Mouse (Mus musculus) testis, adult 2 months (tissue): ENCODE measurements around the gene Vav2. TPM values are rescaled to one million over a fixed set of nuclear protein-coding genes. Genes with fewer than 3 reads are reported as not detected.
A peak's percentile ranks its signal among the peaks of the same experiment; 100 is the strongest.

Experiments used
- H3K27ac ChIP-seq: fragments of 200-500 bp; 2 replicates; pipeline ENCODE4 v1.5.1; 2012; ENCODE audit warnings: low read depth, low read length; ENCODE audit not compliant: control insufficient read depth, insufficient read depth
- H3K27me3 ChIP-seq: fragments of 200-500 bp; 2 replicates; pipeline ENCODE4 v1.6.1; 2012; ENCODE audit warnings: mild to moderate bottlenecking, low read length, moderate library complexity; ENCODE audit not compliant: control insufficient read depth, insufficient read depth
- H3K36me3 ChIP-seq: fragments of 200-500 bp; 2 replicates; pipeline ENCODE4 v1.6.1; 2012; ENCODE audit warnings: mild to moderate bottlenecking, low read length; ENCODE audit not compliant: control insufficient read depth, insufficient read depth
- H3K4me1 ChIP-seq: fragments of 200-500 bp; 2 replicates; pipeline ENCODE4 v1.6.1; 2012; ENCODE audit warnings: low read length; ENCODE audit not compliant: control insufficient read depth, insufficient read depth
- H3K4me3 ChIP-seq: fragments of 200-500 bp; 2 replicates; pipeline ENCODE4 v1.5.1; 2012; ENCODE audit warnings: low read depth, mild to moderate bottlenecking, low read length, moderate library complexity, mixed read lengths; ENCODE audit not compliant: control insufficient read depth
- CTCF ChIP-seq: fragments of 200-500 bp; IDR thresholded peaks from 2 replicates; pipeline ENCODE4 v1.5.1; 2012; ENCODE audit warnings: low read depth, mild to moderate bottlenecking, inconsistent platforms, low read length, moderate library complexity; ENCODE audit not compliant: control insufficient read depth, insufficient read depth, insufficient replicate concordance
- POLR2A ChIP-seq: fragments of 200-500 bp; IDR thresholded peaks from 2 replicates; pipeline ENCODE4 v1.6.1; 2012; ENCODE audit warnings: low read depth, mild to moderate bottlenecking, inconsistent platforms, low read length, moderate library complexity; ENCODE audit not compliant: control insufficient read depth
- polyA plus RNA-seq: library from polyadenylated mRNA; depleted of rRNA; stranded (reverse); fragments of >200 nt; gene quantifications from 2 replicates; pipeline ENCODE4 v1.2.3, GENCODE M21; 2012; rRNA removed

Vav2 gene
- polyA plus RNA-seq = 35.7 and 56.1 TPM in 2 replicates

DNA sequence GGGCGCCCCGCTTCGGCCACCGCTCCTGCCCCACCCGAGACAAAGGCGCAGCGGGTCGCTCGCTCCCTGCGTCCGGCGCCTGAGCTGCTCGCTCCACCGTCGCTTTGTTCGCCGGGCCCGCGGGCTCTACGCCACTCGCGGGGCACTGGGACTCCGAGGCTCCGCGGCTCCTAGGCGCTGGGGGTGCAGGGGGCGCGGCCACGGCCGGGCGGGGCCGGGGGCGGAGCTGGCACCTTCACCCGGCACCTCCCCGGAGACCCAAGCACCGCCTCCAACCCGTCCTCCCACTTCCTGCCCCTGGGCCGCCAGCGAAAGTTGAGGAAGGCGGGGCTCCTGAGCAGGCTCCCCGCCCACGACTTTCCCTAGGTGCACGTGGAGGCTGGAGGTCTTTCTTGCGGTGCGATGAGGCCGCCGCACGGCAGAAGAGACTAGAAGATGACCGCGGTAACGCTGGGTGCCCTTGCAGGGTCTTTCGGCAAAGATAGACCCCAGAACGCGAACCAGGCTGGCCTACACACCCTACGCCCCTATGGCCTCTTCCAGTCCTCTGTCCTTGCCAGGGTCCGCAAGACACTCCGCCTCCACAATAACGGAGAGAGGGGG, at the start of gene Vav2:
Vav2 (minus strand) TSS at position 179 of the 603 bp plus-strand sequence.
- peaks cover 25% of the 10 kb centered on the region for H3K4me1 ChIP-seq
- H3K27ac ChIP-seq = peak within 1 kb of the TSS; percentile 34; the same call in 1 of the 2 replicates

DNA sequence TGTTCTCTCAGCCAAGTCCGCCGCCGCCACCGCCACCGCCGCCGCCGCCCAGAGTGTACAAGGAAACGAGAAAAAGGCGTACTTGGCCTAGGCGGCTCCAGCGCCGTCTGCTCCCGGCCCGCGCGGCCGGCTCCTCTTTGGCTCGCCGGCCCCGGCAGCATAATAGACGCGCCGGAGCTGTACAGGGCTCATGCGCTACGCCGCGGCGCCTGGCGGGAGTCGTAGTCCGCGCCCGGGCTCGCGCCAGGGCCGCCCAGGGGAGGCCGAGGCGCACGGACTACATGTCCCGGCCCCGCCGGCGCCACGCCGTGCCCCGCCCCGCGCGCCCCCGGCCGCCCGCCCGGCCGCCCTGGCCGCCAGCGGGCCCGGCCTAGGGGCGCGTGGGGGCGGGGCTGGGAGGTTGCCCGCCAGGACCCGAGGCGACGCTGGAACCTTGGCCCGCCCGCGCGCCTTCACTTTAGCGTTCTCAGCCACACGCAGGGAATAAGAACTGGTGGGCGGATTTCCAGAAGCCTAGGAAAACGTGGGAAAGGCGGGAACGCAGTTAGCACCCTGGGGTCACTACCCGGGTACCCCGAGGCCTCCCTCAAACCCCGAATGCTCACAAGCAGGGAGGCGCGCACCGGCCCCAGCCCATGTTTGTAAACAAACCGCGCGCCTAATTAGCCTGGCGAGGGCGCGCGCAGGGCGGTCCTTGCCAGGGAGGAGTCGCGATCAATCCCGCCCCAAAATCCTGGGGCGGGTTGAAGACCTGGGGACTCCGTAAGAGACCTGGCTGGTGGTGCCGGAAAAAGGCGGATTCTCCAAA, 48.9 kb upstream of the Vav2 start:
- TF ChIP-seq POLR2A (peak; percentile 46), CTCF (no peak)
- Histone ChIP-seq H3K4me1 (peaks cover 25% of the 10 kb centered on the region), H3K4me3 (peak overlapping the region; percentile 89), H3K36me3 (no peaks in the 10 kb centered on the region), H3K27me3 (no peaks in the 10 kb centered on the region), H3K27ac (peak overlapping the region; percentile 81)

More for the DNA sequence above, at the start of gene Vav2:
- no peaks in the 10 kb centered on the region for H3K36me3 ChIP-seq
- TF ChIP-seq POLR2A (no peak; the same call in 1 of the 2 replicates), CTCF (no peak)
- H3K4me3 ChIP-seq = peak within 1 kb of the TSS; percentile 85
- H3K27me3 ChIP-seq = no peaks in the 10 kb centered on the region

DNA sequence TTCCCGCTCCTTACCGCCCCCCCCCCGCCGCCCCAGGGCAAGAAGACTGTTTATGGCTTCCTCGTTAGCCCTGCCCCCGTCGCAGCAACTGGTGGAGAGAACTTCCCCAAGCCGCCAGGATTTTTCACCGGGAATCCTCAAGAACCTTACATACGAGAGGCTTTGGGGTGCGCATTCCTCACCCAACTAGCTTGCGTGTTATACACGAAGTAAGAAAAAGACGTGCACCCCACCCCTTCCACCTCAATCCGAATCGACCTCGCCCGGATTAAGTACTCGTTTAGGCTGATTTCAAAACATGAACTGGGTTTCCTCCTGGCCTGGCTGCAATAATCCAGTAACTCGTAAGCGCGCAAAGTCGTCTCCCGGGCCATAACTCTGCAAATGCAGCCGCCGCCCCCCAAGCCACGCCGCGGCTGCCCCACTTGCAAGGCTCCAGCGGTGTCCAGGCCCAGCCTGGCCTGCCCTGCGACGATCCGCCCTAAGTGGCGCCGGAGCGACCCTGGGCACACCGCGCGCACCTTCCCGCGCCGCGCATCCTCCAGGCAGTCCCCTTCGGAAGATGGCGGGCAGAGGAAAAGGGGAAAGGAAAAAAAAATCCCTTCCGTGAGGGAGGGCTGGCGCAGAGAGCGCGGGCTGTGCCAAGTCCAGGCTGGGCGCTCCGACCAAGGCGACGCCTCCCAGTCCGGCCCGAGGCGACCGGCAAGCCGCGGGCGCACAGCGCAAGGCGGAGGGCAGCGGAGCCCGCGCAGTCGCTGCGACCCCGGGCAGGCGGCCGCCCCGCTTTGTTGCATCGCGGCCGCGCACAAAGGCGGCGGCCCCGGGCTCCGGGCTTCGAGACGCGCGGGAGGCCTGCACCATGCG, 48.0 kb upstream of the Vav2 start:
- Histone ChIP-seq H3K4me1 (peaks cover 25% of the 10 kb centered on the region), H3K36me3 (no peaks in the 10 kb centered on the region), H3K27ac (peak overlapping the region; percentile 81), H3K27me3 (no peaks in the 10 kb centered on the region), H3K4me3 (peak overlapping the region; percentile 89)
- TF ChIP-seq CTCF (no peak), POLR2A (no peak)

DNA sequence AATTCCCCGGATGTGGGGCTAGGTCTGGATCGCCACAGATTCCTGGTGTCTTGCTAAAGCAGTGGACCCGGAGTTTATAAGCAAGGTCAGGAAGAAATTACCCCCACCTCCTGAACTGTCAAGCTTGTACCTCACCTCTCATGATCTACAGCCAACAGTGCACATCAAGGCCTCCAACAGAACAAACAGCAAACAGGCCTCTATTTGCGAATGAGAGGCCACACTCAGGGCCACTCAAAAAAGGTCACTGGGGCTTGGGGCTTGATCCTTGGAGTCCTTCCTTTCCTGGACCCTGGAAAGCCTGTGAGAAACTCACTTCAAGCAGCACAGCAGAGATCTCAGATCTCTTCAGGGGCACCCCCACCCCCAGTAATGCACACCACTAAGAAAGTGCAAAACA, 47.1 kb upstream of the Vav2 start:
- no peak for TF ChIP-seq CTCF
- no peak for TF ChIP-seq POLR2A
- peaks cover 25% of the 10 kb centered on the region for H3K4me1 ChIP-seq
- no peaks in the 10 kb centered on the region for H3K36me3 ChIP-seq

DNA sequence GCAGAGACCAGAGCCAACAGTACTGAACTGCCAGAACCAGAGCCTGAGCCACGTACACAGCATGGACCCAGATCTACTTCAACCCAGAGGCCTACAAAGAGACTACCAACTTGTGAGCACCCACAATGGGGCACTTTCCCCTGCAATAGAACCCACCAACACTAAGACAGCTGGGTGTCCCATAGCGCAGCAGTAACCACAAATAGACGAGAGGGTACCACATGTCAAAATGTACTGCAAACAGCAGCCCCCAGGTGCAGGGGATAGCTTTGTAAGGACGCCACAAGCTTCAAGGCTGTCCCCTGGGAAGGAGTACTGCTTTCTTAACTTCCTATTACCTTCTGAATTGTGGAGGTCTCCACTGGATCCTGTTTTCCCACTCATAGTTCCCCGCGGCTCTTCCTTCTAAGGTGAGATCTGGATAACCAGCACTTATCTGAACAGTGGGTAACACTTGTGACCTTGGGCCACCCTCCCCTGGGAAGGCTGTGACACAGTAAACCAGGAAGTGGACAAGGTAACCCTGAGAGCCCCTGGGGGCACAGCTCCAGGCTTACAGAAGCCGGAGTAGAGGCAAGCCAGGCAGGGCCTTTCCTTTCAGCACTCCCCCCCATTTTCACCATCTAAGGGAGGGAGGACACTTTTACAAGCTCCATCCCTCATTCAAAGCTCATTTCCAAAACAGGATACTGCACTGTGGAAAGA, 46.4 kb upstream of the Vav2 start:
- TF ChIP-seq POLR2A (no peak), CTCF (no peak)
- Histone ChIP-seq H3K4me1 (peaks cover 25% of the 10 kb centered on the region), H3K4me3 (no peak overlapping the region), H3K27me3 (no peaks in the 10 kb centered on the region), H3K36me3 (no peaks in the 10 kb centered on the region), H3K27ac (no peak overlapping the region)

More for the DNA sequence above, 47.1 kb upstream of the Vav2 start:
- Histone ChIP-seq H3K4me3 (peak overlapping the region; percentile 15; the same call in 1 of the 2 replicates), H3K27me3 (no peaks in the 10 kb centered on the region), H3K27ac (no peak overlapping the region)

DNA sequence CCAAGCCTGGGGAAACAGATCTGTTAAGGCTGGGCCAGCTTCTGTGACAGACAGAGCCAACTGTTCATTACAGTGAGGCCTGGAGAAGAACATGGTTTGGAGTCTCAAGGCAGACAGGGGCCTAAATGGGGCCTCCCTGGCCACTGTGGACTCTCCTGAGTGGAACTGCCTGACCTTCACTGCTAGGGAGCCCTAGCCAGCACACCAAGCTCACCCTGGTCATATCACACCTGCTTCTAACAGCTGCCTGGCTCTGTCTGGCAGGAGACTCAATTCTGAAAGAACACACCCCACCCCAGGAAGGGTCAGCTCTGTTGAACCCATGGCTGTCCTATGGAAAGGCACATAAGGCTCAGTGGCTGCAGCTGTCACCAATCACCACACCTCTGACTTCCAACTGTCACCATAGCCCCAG, 44.3 kb upstream of the Vav2 start:
- peaks cover 18% of the 10 kb centered on the region for H3K4me1 ChIP-seq
- TF ChIP-seq CTCF (no peak), POLR2A (no peak)
- no peaks in the 10 kb centered on the region for H3K36me3 ChIP-seq
- H3K27me3 ChIP-seq = no peaks in the 10 kb centered on the region
- no peak overlapping the region for H3K27ac ChIP-seq
- no peak overlapping the region for H3K4me3 ChIP-seq
